Mouse (Mus musculus) C2C12 (cell line): Measurements from ENCODE around the gene Parp2.

Experiments
- CEBPB ChIP-seq: IDR thresholded peaks from one replicate; pipeline ENCODE4 v1.6.1; 2011; ENCODE audit warnings: low read depth, mild to moderate bottlenecking, control low read depth, moderate library complexity
- CTCF ChIP-seq: IDR thresholded peaks from one replicate; pipeline ENCODE4 v1.5.1; 2011; ENCODE audit not compliant: control insufficient read depth, insufficient read depth, insufficient read length
- MAX ChIP-seq: IDR thresholded peaks from one replicate; pipeline ENCODE4 v1.6.1; 2011; ENCODE audit warnings: mild to moderate bottlenecking, control low read depth
- MYOD1 ChIP-seq: IDR thresholded peaks from one replicate; pipeline ENCODE4 v1.6.1; 2011; ENCODE audit warnings: low read depth; ENCODE audit not compliant: control insufficient read depth, insufficient read length
- MYOG ChIP-seq: IDR thresholded peaks from one replicate; pipeline ENCODE4 v1.6.1; 2011; ENCODE audit not compliant: control insufficient read depth, insufficient read length; ENCODE audit errors: extremely low read depth
- USF1 ChIP-seq: IDR thresholded peaks from one replicate; pipeline ENCODE4 v1.6.1; 2011; ENCODE audit warnings: low read depth, mild to moderate bottlenecking, control low read depth, moderate library complexity

DNA sequence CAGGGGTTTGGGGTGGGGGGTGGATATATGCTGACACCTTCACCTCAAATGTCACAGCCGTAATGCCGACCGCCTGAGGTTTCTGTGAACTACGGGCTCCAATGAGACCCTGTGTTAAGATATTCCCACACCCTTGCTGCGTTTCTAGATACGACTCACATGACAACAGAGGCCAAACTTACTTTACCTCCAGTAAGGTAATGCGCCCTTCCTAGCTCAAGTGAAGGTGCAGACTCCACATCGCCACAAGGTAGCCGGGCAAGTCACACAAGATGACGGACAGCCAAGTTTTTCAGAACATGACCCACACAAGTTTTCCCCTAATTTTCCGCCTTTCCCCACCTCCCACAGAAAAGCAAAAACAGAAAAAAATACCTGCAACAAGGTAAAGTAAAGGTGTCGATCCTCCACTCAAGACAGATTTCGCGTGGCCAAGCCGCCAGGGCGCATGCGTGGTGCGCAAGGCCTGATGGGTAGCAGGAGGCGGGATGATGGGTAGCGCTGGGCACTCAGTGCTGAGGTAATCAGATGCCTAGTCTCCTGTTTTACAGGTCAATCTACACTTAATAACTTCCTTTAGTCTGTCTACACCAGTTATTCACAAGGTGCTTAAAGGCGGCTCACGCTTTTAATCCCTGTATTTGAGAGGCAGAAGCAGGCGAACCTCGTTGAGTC is 12.2 kb upstream of the Parp2 start:
- TF ChIP-seq MYOD1: no peak
- no peak for TF ChIP-seq USF1
- no peak for TF ChIP-seq CTCF
- no peak for TF ChIP-seq MAX
- no peak for TF ChIP-seq CEBPB
- TF ChIP-seq MYOG: no peak
